Mouse (Mus musculus) embryonic facial prominence, embryonic 15.5 days (tissue): ENCODE results near the gene Rassf3. TPM values are rescaled to one million over a fixed set of nuclear protein-coding genes. Genes with fewer than 3 reads are reported as not detected.

Experiments used
- ATAC-seq: fragments of 200-750 bp; cut with Nextera tagmentation; 2 replicates; pipeline ENCODE4 v1.8.0; 2017; ENCODE audit warnings: low read depth, moderate TSS enrichment; ENCODE audit not compliant: insufficient number of reproducible peaks, low FRiP score, low TSS enrichment
- H3K27ac ChIP-seq: fragments of 300-500 bp; sonication (generic); replicated peaks from 2 replicates; pipeline ENCODE4 v1.5.1; 2015; ENCODE audit warnings: mild to moderate bottlenecking, inconsistent platforms
- H3K27me3 ChIP-seq: fragments of 300-500 bp; sonication (generic); 2 replicates; pipeline ENCODE4 v1.6.1; 2015; ENCODE audit warnings: inconsistent platforms
- H3K36me3 ChIP-seq: fragments of 300-500 bp; sonication (generic); 2 replicates; pipeline ENCODE4 v1.6.1; 2015; ENCODE audit warnings: mild to moderate bottlenecking, inconsistent platforms
- H3K4me1 ChIP-seq: fragments of 300-500 bp; sonication (generic); 2 replicates; pipeline ENCODE4 v1.6.1; 2015; ENCODE audit warnings: inconsistent platforms
- H3K4me2 ChIP-seq: fragments of 300-500 bp; sonication (generic); replicated peaks from 2 replicates; pipeline ENCODE4 v1.6.1; 2015; ENCODE audit warnings: mild to moderate bottlenecking, inconsistent platforms
- H3K4me3 ChIP-seq: fragments of 300-500 bp; sonication (generic); replicated peaks from 2 replicates; pipeline ENCODE4 v1.5.1; 2015; ENCODE audit warnings: mild to moderate bottlenecking, inconsistent platforms
- H3K9ac ChIP-seq: fragments of 300-500 bp; sonication (generic); 2 replicates; pipeline ENCODE4 v1.6.1; 2015; ENCODE audit warnings: inconsistent platforms
- H3K9me3 ChIP-seq: fragments of 300-500 bp; sonication (generic); replicated peaks from 2 replicates; pipeline ENCODE4 v1.6.1; 2016; ENCODE audit warnings: inconsistent platforms
- WGBS: fragments of 180-500 bp; shearing (Covaris S2); methylation state at CpG from one replicate; pipeline ENCODE4 v1.1.7; 2015; 5-methylcytosine and 5-hydroxymethylcytosine counted together
- polyA plus RNA-seq: library from polyadenylated mRNA; unstranded; fragments of >200 nt; fragmentation: Nextera tagmentation; extraction: Ambion mirVana; gene quantifications from 2 replicates; pipeline ENCODE4 v1.2.1, GENCODE M21; 2015

Rassf3 gene
- polyA plus RNA-seq, 1 experiment from 2014 or later: 20.3 TPM

DNA sequence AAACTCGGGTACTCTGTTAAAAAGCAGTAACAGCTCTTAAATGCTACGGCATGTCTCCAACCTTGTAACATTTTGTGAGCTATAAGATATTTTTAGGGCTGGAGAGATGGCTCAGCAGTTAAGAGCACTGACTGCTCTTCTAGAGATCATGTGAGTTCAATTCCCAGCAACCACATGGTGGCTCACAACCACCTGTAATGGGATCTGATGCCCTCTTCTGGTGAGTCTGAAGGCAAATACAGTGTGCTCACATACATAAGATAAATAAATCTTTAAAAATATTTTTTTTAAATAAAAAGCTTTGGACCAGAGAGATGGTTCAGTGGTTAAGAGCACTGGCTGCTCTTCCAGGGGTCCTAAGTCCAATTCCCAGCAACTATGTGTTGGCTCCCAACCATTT, 115.8 kb downstream of the Rassf3 start:
- ATAC-seq: no peak
- Histone ChIP-seq H3K4me1 (peaks cover 5% of the 10 kb centered on the region), H3K36me3 (no peaks in the 10 kb centered on the region), H3K27ac (no peak overlapping the region), H3K4me2 (no peak overlapping the region), H3K9ac (no peak overlapping the region), H3K9me3 (no peaks in the 10 kb centered on the region), H3K27me3 (no peaks in the 10 kb centered on the region), H3K4me3 (no peak overlapping the region)
- 92% methylated on average over 2 of the region's 2 CpGs for WGBS

Other genes with a start within 250 kb of the Rassf3 start
- 1.7 and 2.6 TPM in 2 replicates for gene Tbc1d30, start 125.1 kb downstream of the Rassf3 start, polyA plus RNA-seq
- gene Gns, start 111.3 kb downstream of the Rassf3 start, polyA plus RNA-seq: 51.3 and 52.1 TPM in 2 replicates
- gene Tbk1, start 110.4 kb upstream of the Rassf3 start, polyA plus RNA-seq: 28.6 and 34.5 TPM in 2 replicates
- gene Xpot, start 150.0 kb upstream of the Rassf3 start, polyA plus RNA-seq: 44.4 and 45.7 TPM in 2 replicates
- gene D930020B18Rik, start 165.2 kb upstream of the Rassf3 start, polyA plus RNA-seq: 2.5 and 2.6 TPM in 2 replicates